Mouse (Mus musculus): ENCODE measurements around the gene Grb10. TPM values are rescaled to one million over a fixed set of nuclear protein-coding genes. Genes with fewer than 3 reads are reported as not detected.
A peak's percentile ranks its signal among the peaks of the same experiment; 100 is the strongest.

Grb10 gene
- polyA plus RNA-seq, 2 experiments from 2014 or later, result not detected

GRCm38 (mm10) chr11:11897645-11898357 is 140.7 kb downstream of the Grb10 start, which contains the start of gene Ddc:
Ddc (minus strand) TSS chr11:11898144.
- no peak for ATAC-seq

GRCm38 (mm10) chr11:11895479-11895878 is 143.0 kb downstream of the Grb10 start:
- no peak for ATAC-seq

GRCm38 (mm10) chr11:11893769-11894168 is 144.7 kb downstream of the Grb10 start:
- no peak for ATAC-seq

- no peak for ATAC-seq
Observed at GRCm38 (mm10) chr11:11892993-11893602, 145.4 kb downstream of the Grb10 start.

- no peak for ATAC-seq
Observed at GRCm38 (mm10) chr11:11891832-11892231, 146.7 kb downstream of the Grb10 start.

- no peak for ATAC-seq
Observed at GRCm38 (mm10) chr11:11890139-11890741, 148.2 kb downstream of the Grb10 start.

GRCm38 (mm10) chr11:11888727-11889126 is 149.8 kb downstream of the Grb10 start:
- peak; percentile 80 for ATAC-seq

- ATAC-seq, result no peak
Observed at GRCm38 (mm10) chr11:11888051-11888450, 150.4 kb downstream of the Grb10 start.

GRCm38 (mm10) chr11:11886403-11886998 is 152.0 kb downstream of the Grb10 start:
- peak; percentile 38 for ATAC-seq

GRCm38 (mm10) chr11:11885921-11886320 is 152.6 kb downstream of the Grb10 start:
- no peak for ATAC-seq

- ATAC-seq, result no peak
Observed at GRCm38 (mm10) chr11:11885246-11885643, 153.2 kb downstream of the Grb10 start.

GRCm38 (mm10) chr11:11884533-11885245 is 153.8 kb downstream of the Grb10 start:
- ATAC-seq, result no peak

- ATAC-seq, result no peak
Observed at GRCm38 (mm10) chr11:11881783-11882155, 156.7 kb downstream of the Grb10 start.

GRCm38 (mm10) chr11:11881026-11881782 is 157.3 kb downstream of the Grb10 start:
- ATAC-seq, result no peak

Other genes with a start within 250 kb of the Grb10 start
- 10 to 100 TPM; 23.8 to 32.5 TPM for gene Fignl1, start 229.7 kb downstream of the Grb10 start, polyA plus RNA-seq (2017; shearing (Covaris generic))
- gene Ddc, start 140.5 kb downstream of the Grb10 start, polyA plus RNA-seq (2017; shearing (Covaris generic)), result 1 to 10 TPM; 1.9 to 2.4 TPM